Mouse (Mus musculus) embryonic facial prominence, embryonic 13.5 days (tissue): ENCODE results near the gene Fus. TPM values are rescaled to one million over a fixed set of nuclear protein-coding genes. Genes with fewer than 3 reads are reported as not detected.
"Not testable (repeated sequence)": the region's sequence is repeated elsewhere in the genome, so short reads cannot be mapped to it uniquely, and the experiment has no call there.

Experiments used
- ATAC-seq: fragments of 200-750 bp; cut with Nextera tagmentation; 2 replicates; pipeline ENCODE4 v1.8.0; 2017; ENCODE audit warnings: low read depth; ENCODE audit not compliant: insufficient number of reproducible peaks, insufficient read depth, low FRiP score, low TSS enrichment
- H3K27ac ChIP-seq: fragments of 300-500 bp; sonication (generic); 2 replicates; pipeline ENCODE4 v1.5.1; 2015; ENCODE audit warnings: moderate library complexity, mild to moderate bottlenecking, inconsistent platforms
- H3K27me3 ChIP-seq: fragments of 300-500 bp; sonication (generic); 2 replicates; pipeline ENCODE4 v1.6.1; 2015; ENCODE audit warnings: mild to moderate bottlenecking, inconsistent platforms
- H3K36me3 ChIP-seq: fragments of 300-500 bp; sonication (generic); 2 replicates; pipeline ENCODE4 v1.6.1; 2015; ENCODE audit warnings: mild to moderate bottlenecking, inconsistent platforms
- H3K4me1 ChIP-seq: fragments of 300-500 bp; sonication (generic); 2 replicates; pipeline ENCODE4 v1.6.1; 2015; ENCODE audit warnings: inconsistent platforms
- H3K4me2 ChIP-seq: fragments of 300-500 bp; sonication (generic); 2 replicates; pipeline ENCODE4 v1.6.1; 2015; ENCODE audit warnings: moderate library complexity, mild to moderate bottlenecking, inconsistent platforms
- H3K4me3 ChIP-seq: fragments of 300-500 bp; sonication (generic); 2 replicates; pipeline ENCODE4 v1.5.1; 2015; ENCODE audit warnings: mild to moderate bottlenecking, inconsistent platforms
- H3K9ac ChIP-seq: fragments of 300-500 bp; sonication (generic); 2 replicates; pipeline ENCODE4 v1.6.1; 2015; ENCODE audit warnings: mild to moderate bottlenecking, inconsistent platforms
- H3K9me3 ChIP-seq: fragments of 300-500 bp; sonication (generic); 2 replicates; pipeline ENCODE4 v1.6.1; 2016; ENCODE audit warnings: inconsistent platforms
- WGBS: fragments of 180-500 bp; shearing (Covaris S2); methylation state at CpG from one replicate; pipeline ENCODE4 v1.1.7; 2015; ENCODE audit warnings: mixed read lengths; 5-methylcytosine and 5-hydroxymethylcytosine counted together
- polyA plus RNA-seq: library from polyadenylated mRNA; unstranded; fragments of >200 nt; fragmentation: Nextera tagmentation; extraction: Ambion mirVana; gene quantifications from 2 replicates; pipeline ENCODE4 v1.2.1, GENCODE M21; 2015

The Fus gene
- polyA plus RNA-seq, 1 experiment from 2014 or later, result 577 TPM

- Histone ChIP-seq H3K4me3 (no peak overlapping the region), H3K4me1 (no peaks in the 10 kb centered on the region), H3K4me2 (no peak overlapping the region), H3K27me3 (0 out of 2 replicates have a peak, but pooled peaks cover 8% of the 10 kb centered on the region), H3K27ac (no peak overlapping the region), H3K9me3 (no peaks in the 10 kb centered on the region), H3K9ac (no peak overlapping the region), H3K36me3 (no peaks in the 10 kb centered on the region)
- 75% methylated on average over 13 of the region's 13 CpGs for WGBS
- ATAC-seq, result no peak
These were observed 45.0 kb downstream of the Fus start for GRCm38 (mm10) chr7:128012136-128012780.

GRCm38 (mm10) chr7:128013116-128013515 lies 45.9 kb downstream of the Fus start:
- 0 out of 2 replicates have a peak, but pooled peaks cover 5% of the 10 kb centered on the region for H3K27me3 ChIP-seq
- no peaks in the 10 kb centered on the region for H3K36me3 ChIP-seq
- H3K27ac ChIP-seq, result no peak overlapping the region
- H3K9me3 ChIP-seq, result no peaks in the 10 kb centered on the region
- H3K9ac ChIP-seq, result no peak overlapping the region
- no peaks in the 10 kb centered on the region for H3K4me1 ChIP-seq
- no peak overlapping the region for H3K4me2 ChIP-seq
- H3K4me3 ChIP-seq, result no peak overlapping the region
- 91% methylated on average over 13 of the region's 13 CpGs for WGBS
- no peak for ATAC-seq

- not testable (repeated sequence) for H3K4me2 ChIP-seq, H3K27ac ChIP-seq, ATAC-seq, H3K36me3 ChIP-seq, H3K9me3 ChIP-seq, H3K4me3 ChIP-seq, H3K4me1 ChIP-seq, H3K9ac ChIP-seq, H3K27me3 ChIP-seq
- 75% methylated on average over 5 of the region's 5 CpGs for WGBS
These were observed 48.9 kb downstream of the Fus start for GRCm38 (mm10) chr7:128016134-128016533.

- Histone ChIP-seq H3K4me1 (no peaks in the 10 kb centered on the region), H3K4me2 (no peak overlapping the region), H3K27me3 (no peaks in the 10 kb centered on the region), H3K27ac (no peak overlapping the region), H3K9me3 (no peaks in the 10 kb centered on the region), H3K4me3 (no peak overlapping the region), H3K36me3 (no peaks in the 10 kb centered on the region), H3K9ac (no peak overlapping the region)
- 64% methylated on average over 6 of the region's 6 CpGs for WGBS
- ATAC-seq, result no peak
These were observed 49.4 kb downstream of the Fus start for GRCm38 (mm10) chr7:128016650-128017049.

DNA sequence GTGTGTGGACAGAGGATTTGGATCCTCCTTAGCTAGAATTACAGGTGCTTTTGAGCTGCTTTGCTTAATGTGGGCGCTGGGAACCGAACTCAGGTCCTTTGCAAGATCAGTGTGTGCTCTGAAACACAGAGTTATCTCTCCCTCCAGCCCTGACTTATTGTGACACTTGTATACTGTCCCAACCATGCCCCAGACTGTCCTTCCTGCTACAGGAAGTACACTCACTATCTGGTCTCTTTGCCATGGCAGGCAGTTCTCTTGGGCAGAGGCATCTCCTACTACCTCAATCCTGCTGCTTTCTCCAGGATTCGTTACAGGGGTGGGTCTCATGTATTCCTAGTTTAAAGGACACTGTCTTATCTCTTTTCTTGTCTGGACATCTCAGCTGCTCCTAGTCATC lies 51.0 kb downstream of the Fus start:
- H3K4me3 ChIP-seq, result no peak overlapping the region
- H3K4me1 ChIP-seq, result no peaks in the 10 kb centered on the region
- ATAC-seq, result no peak
- H3K9me3 ChIP-seq, result no peaks in the 10 kb centered on the region
- no peaks in the 10 kb centered on the region for H3K36me3 ChIP-seq
- H3K27me3 ChIP-seq, result no peaks in the 10 kb centered on the region
- no peak overlapping the region for H3K27ac ChIP-seq
- H3K4me2 ChIP-seq, result no peak overlapping the region
- H3K9ac ChIP-seq, result no peak overlapping the region
- WGBS, result 87% methylated on average over 3 of the region's 3 CpGs

GRCm38 (mm10) chr7:128019187-128019586 lies 51.9 kb downstream of the Fus start:
- no peak overlapping the region for H3K9ac ChIP-seq
- 87% methylated on average over 2 of the region's 2 CpGs for WGBS
- no peak for ATAC-seq

GRCm38 (mm10) chr7:128022974-128023373 lies 55.7 kb downstream of the Fus start:
- Histone ChIP-seq H3K4me3 (no peak overlapping the region), H3K27ac (no peak overlapping the region), H3K4me1 (no peaks in the 10 kb centered on the region), H3K27me3 (no peaks in the 10 kb centered on the region), H3K4me2 (no peak overlapping the region), H3K36me3 (no peaks in the 10 kb centered on the region), H3K9me3 (no peaks in the 10 kb centered on the region), H3K9ac (no peak overlapping the region)
- no peak for ATAC-seq
- 61% methylated on average over 8 of the region's 8 CpGs for WGBS

More at GRCm38 (mm10) chr7:128019187-128019586, 51.9 kb downstream of the Fus start:
- Histone ChIP-seq H3K9me3 (no peaks in the 10 kb centered on the region), H3K4me2 (no peak overlapping the region), H3K36me3 (no peaks in the 10 kb centered on the region), H3K4me3 (no peak overlapping the region), H3K27ac (no peak overlapping the region), H3K27me3 (no peaks in the 10 kb centered on the region), H3K4me1 (no peaks in the 10 kb centered on the region)

- H3K9me3 ChIP-seq, result no peaks in the 10 kb centered on the region
- H3K4me1 ChIP-seq, result no peaks in the 10 kb centered on the region
- H3K27me3 ChIP-seq, result no peaks in the 10 kb centered on the region
- no peak overlapping the region for H3K4me2 ChIP-seq
- H3K9ac ChIP-seq, result no peak overlapping the region
- no peak overlapping the region for H3K27ac ChIP-seq
- ATAC-seq, result no peak
- 86% methylated on average over 4 of the region's 4 CpGs for WGBS
- no peak overlapping the region for H3K4me3 ChIP-seq
- H3K36me3 ChIP-seq, result no peaks in the 10 kb centered on the region
These were observed 56.3 kb downstream of the Fus start for GRCm38 (mm10) chr7:128023565-128023964.

DNA sequence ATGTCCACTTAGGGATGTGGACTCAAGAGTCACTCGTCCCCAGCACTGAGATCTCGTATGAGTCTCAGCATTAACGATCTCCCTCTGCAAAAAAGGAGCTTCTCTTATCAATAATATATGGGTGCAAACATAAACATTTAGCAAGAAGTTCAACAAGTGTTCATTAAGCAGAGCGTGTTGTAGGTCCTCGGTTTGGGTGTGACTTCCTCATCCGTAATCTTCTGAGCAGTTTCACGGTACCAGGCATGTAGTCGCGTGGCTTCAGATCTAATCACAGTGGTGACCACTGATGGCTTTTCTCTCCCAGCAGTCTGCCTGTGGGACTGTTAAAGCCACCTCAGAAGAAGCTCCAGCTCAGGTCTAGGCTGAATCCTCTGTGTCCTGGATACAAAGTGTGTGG lies 57.1 kb downstream of the Fus start:
- Histone ChIP-seq H3K9me3 (no peaks in the 10 kb centered on the region), H3K36me3 (no peaks in the 10 kb centered on the region), H3K27me3 (no peaks in the 10 kb centered on the region), H3K27ac (no peak overlapping the region), H3K4me1 (no peaks in the 10 kb centered on the region), H3K4me2 (no peak overlapping the region), H3K4me3 (no peak overlapping the region), H3K9ac (no peak overlapping the region)
- WGBS, result 92% methylated on average over 9 of the region's 9 CpGs
- ATAC-seq, result no peak

- Histone ChIP-seq H3K36me3 (no peaks in the 10 kb centered on the region), H3K9me3 (no peaks in the 10 kb centered on the region), H3K4me2 (no peak overlapping the region), H3K27me3 (no peaks in the 10 kb centered on the region), H3K4me1 (no peaks in the 10 kb centered on the region), H3K4me3 (no peak overlapping the region), H3K27ac (no peak overlapping the region), H3K9ac (no peak overlapping the region)
- ATAC-seq, result no peak
- 87% methylated on average over 4 of the region's 4 CpGs for WGBS
These were observed 57.7 kb downstream of the Fus start for GRCm38 (mm10) chr7:128024932-128025331.

DNA sequence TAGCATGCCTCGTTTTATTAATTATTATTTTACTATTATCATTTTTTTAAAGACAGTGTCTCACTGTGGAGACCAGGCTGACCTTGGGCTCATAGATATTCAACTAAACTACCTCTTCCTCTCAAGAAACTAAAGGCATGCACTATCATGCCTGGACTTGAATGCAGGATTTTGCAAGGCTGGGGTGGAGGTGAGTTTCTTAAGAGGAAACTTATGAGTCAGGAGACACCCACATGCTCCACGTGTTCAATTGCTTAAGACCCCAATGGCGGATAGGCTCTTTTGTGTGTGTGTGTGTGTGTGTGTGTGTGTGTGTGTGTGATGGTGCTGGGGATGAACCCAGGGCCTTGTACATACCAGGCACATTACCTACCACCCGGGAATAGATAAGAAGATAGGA lies 58.1 kb downstream of the Fus start:
- WGBS, result 68% methylated on average over 4 of the region's 4 CpGs

GRCm38 (mm10) chr7:128031403-128031976 lies 64.2 kb downstream of the Fus start:
- Histone ChIP-seq H3K27me3 (no peaks in the 10 kb centered on the region), H3K27ac (no peak overlapping the region), H3K9ac (no peak overlapping the region), H3K4me2 (no peak overlapping the region), H3K9me3 (no peaks in the 10 kb centered on the region), H3K4me1 (no peaks in the 10 kb centered on the region), H3K36me3 (no peaks in the 10 kb centered on the region), H3K4me3 (no peak overlapping the region)
- WGBS, result 37% methylated on average over 9 of the region's 9 CpGs
- ATAC-seq, result no peak; the same call in 1 of the 2 replicates

More for the DNA sequence above, 58.1 kb downstream of the Fus start:
- ATAC-seq, result no peak
- Histone ChIP-seq H3K9me3 (no peaks in the 10 kb centered on the region), H3K36me3 (no peaks in the 10 kb centered on the region), H3K4me2 (no peak overlapping the region), H3K27ac (no peak overlapping the region), H3K27me3 (no peaks in the 10 kb centered on the region), H3K4me1 (no peaks in the 10 kb centered on the region), H3K9ac (no peak overlapping the region), H3K4me3 (no peak overlapping the region)
